14 mouse cellular contexts compared by ENCODE assay signal in genomic region chr2:64975546-64975945, GRCm38 (mm10). TPM values are rescaled to one million over a fixed set of nuclear protein-coding genes. Genes with fewer than 3 reads are reported as not detected.
DNase-seq lines count a peak whose midpoint lies in the region; ATAC-seq and TF ChIP-seq lines count a peak whose summit lies in the region.
"Had no signal": no experiment of that assay in that cellular context is flagged by ENCODE, and none has a peak within 500 bp of the region (broad histone marks: within the 10 kb centered on the region; RNA-seq: fewer than 3 reads in every experiment).

No protein-coding gene starts in this region.

- ATAC-seq in heart, embryonic 16.5 days (replicated peaks; ENCODE audit: extremely low read depth, insufficient read depth, low FRiP score): no peak
- ATAC-seq in lung, embryonic 14.5 days (ENCODE audit: insufficient read depth): no peak
- no peak for ATAC-seq in intestine, embryonic 16.5 days
- ATAC-seq in neural tube, embryonic 15.5 days (ENCODE audit: low FRiP score): no peak
- ATAC-seq: midbrain, embryonic 13.5 days had no signal

- DNase-seq in adrenal gland, postnatal 14 days: peak; percentile 32
- no peak for DNase-seq in adrenal gland, postnatal 4 days (ENCODE audit: low spot score in 2 of 2)
- no peak for DNase-seq in heart, adult 8-10 months (ENCODE audit: low spot score)
- no peak for DNase-seq in lung, embryonic 14.5 days
- DNase-seq in lung, postnatal 14 days: no peak
- DNase-seq: cerebellum, adult 2 months; gastrocnemius, postnatal 36 days; thymus, adult 18-20 months had no signal

- H3K27me3 ChIP-seq in heart, embryonic 16.5 days (ENCODE audit: control insufficient read depth, insufficient read depth, low read length): no peaks in the 10 kb centered on the region
- no peaks in the 10 kb centered on the region for H3K27me3 ChIP-seq in lung, embryonic 14.5 days (ENCODE audit: insufficient read depth, low read length)
- no peaks in the 10 kb centered on the region for H3K27me3 ChIP-seq in intestine, embryonic 16.5 days (replicated peaks; ENCODE audit: control insufficient read depth, insufficient read depth, low read length)
- no peaks in the 10 kb centered on the region for H3K27me3 ChIP-seq in neural tube, embryonic 15.5 days (replicated peaks)
- H3K27me3 ChIP-seq: embryonic facial prominence, embryonic 13.5 days; midbrain, embryonic 13.5 days had no signal

- H3K27ac ChIP-seq in heart, embryonic 16.5 days (ENCODE audit: low read length): peak overlapping the region; percentile 40
- 0 out of 2 replicates have a peak overlapping the region, but pooled peaks have one; percentile 52 for H3K27ac ChIP-seq in lung, embryonic 14.5 days (ENCODE audit: low read depth)
- no peak overlapping the region; the same call in 1 of the 2 replicates for H3K27ac ChIP-seq in intestine, embryonic 16.5 days (ENCODE audit: low read length)
- no peak overlapping the region for H3K27ac ChIP-seq in neural tube, embryonic 15.5 days (replicated peaks)
- H3K27ac ChIP-seq: embryonic facial prominence, embryonic 13.5 days; macrophage; midbrain, embryonic 13.5 days had no signal

- no peaks in the 10 kb centered on the region for H3K36me3 ChIP-seq in heart, embryonic 16.5 days (ENCODE audit: control insufficient read depth, insufficient read depth)
- H3K36me3 ChIP-seq in lung, embryonic 14.5 days (ENCODE audit: insufficient read depth): no peaks in the 10 kb centered on the region
- H3K36me3 ChIP-seq in intestine, embryonic 16.5 days (ENCODE audit: control insufficient read depth, insufficient read depth, low read length): no peaks in the 10 kb centered on the region
- no peaks in the 10 kb centered on the region for H3K36me3 ChIP-seq in neural tube, embryonic 15.5 days
- H3K36me3 ChIP-seq: embryonic facial prominence, embryonic 13.5 days; midbrain, embryonic 13.5 days had no signal

- H3K9ac ChIP-seq in heart, embryonic 16.5 days (ENCODE audit: low read length): no peak overlapping the region
- H3K9ac ChIP-seq in lung, embryonic 14.5 days: no peak overlapping the region
- no peak overlapping the region for H3K9ac ChIP-seq in intestine, embryonic 16.5 days (ENCODE audit: low read depth, low read length)
- H3K9ac ChIP-seq in neural tube, embryonic 15.5 days (replicated peaks): no peak overlapping the region
- H3K9ac ChIP-seq: embryonic facial prominence, embryonic 13.5 days; midbrain, embryonic 13.5 days had no signal

- 56% methylated on average over 5 of the region's 5 CpGs for WGBS in heart, embryonic 16.5 days
- 47% methylated on average over 5 of the region's 5 CpGs for WGBS in lung, embryonic 14.5 days
- 47% methylated on average over 5 of the region's 5 CpGs for WGBS in intestine, embryonic 16.5 days
- 62% methylated on average over 5 of the region's 5 CpGs for WGBS in neural tube, embryonic 15.5 days

- H3K9me3 ChIP-seq in heart, embryonic 16.5 days (replicated peaks; ENCODE audit: control insufficient read depth, low read length): no peaks in the 10 kb centered on the region
- no peaks in the 10 kb centered on the region for H3K9me3 ChIP-seq in lung, embryonic 14.5 days (ENCODE audit: low read depth, low read length)
- H3K9me3 ChIP-seq in intestine, embryonic 16.5 days (ENCODE audit: control insufficient read depth, low read length): no peaks in the 10 kb centered on the region
- H3K9me3 ChIP-seq in neural tube, embryonic 15.5 days (replicated peaks): no peaks in the 10 kb centered on the region
- H3K9me3 ChIP-seq: embryonic facial prominence, embryonic 13.5 days; midbrain, embryonic 13.5 days had no signal

- no peak for TF ChIP-seq CTCF in lung, embryonic 14.5 days (IDR thresholded peaks at IDR 0.05; ENCODE audit: low read depth)

- H3K4me3 ChIP-seq in heart, embryonic 16.5 days (ENCODE audit: low read length): no peak overlapping the region; the same call in 1 of the 2 replicates
- H3K4me3 ChIP-seq in lung, embryonic 14.5 days (ENCODE audit: low read depth, low read length): no peak overlapping the region
- no peak overlapping the region for H3K4me3 ChIP-seq in intestine, embryonic 16.5 days (ENCODE audit: low read length)
- H3K4me3 ChIP-seq in neural tube, embryonic 15.5 days (replicated peaks): no peak overlapping the region
- H3K4me3 ChIP-seq: embryonic facial prominence, embryonic 13.5 days; midbrain, embryonic 13.5 days had no signal

- peak overlapping the region; percentile 17; the same call in 1 of the 2 replicates for H3K4me2 ChIP-seq in heart, embryonic 16.5 days (ENCODE audit: low read depth, low read length)
- H3K4me2 ChIP-seq in lung, embryonic 14.5 days: 0 out of 2 replicates have a peak overlapping the region, but pooled peaks have one; percentile 20
- peak overlapping the region; percentile 22; the same call in 1 of the 2 replicates for H3K4me2 ChIP-seq in intestine, embryonic 16.5 days (ENCODE audit: low read depth, low read length)
- no peak overlapping the region for H3K4me2 ChIP-seq in neural tube, embryonic 15.5 days
- H3K4me2 ChIP-seq: embryonic facial prominence, embryonic 13.5 days; midbrain, embryonic 13.5 days had no signal

- H3K4me1 ChIP-seq in heart, embryonic 16.5 days (ENCODE audit: control insufficient read depth, insufficient read depth, low read length): peaks cover 25% of the 10 kb centered on the region
- H3K4me1 ChIP-seq in lung, embryonic 14.5 days (ENCODE audit: insufficient read depth): peaks cover 3% of the 10 kb centered on the region; the same call in 1 of the 2 replicates
- no peaks in the 10 kb centered on the region; the same call in 1 of the 2 replicates for H3K4me1 ChIP-seq in intestine, embryonic 16.5 days (ENCODE audit: control insufficient read depth, insufficient read depth, low read length)
- H3K4me1 ChIP-seq in neural tube, embryonic 15.5 days: peaks cover 3% of the 10 kb centered on the region; the same call in 1 of the 2 replicates

RNA-seq across cellular contexts. Expression of gene Grb14, which starts 49.2 kb away (rescaled TPM):
- 33.9 and 46.5 TPM in 2 replicates for total RNA-seq in adrenal gland, postnatal 14 days (2021)
- total RNA-seq in adrenal gland, postnatal 4 days (2021): 10 to 100 TPM; 26.5 to 27.2 TPM
- polyA plus RNA-seq in heart, embryonic 16.5 days (2015; fragmentation: Nextera tagmentation; extraction: Ambion mirVana): 121 and 135 TPM in 2 replicates
- total RNA-seq in heart, adult 8-10 months (2022): 100 to 1,000 TPM; 199 to 254 (median 223) TPM
- 32.5 and 35.4 TPM in 2 replicates for polyA plus RNA-seq in lung, embryonic 14.5 days (2014; fragmentation: Nextera tagmentation; extraction: Ambion mirVana)
- 12.6 and 14.7 TPM in 2 replicates for polyA plus RNA-seq in intestine, embryonic 16.5 days (2015; fragmentation: Nextera tagmentation; extraction: Ambion mirVana)
- 23.2 and 24.8 TPM in 2 replicates for polyA plus RNA-seq in neural tube, embryonic 15.5 days (2015; fragmentation: Nextera tagmentation; extraction: Ambion mirVana)
- polyA plus RNA-seq: macrophage had no signal

Comparison
In these comparisons a context has a peak if more than half of its experiments do, and no peak if none do; other contexts are left out.
1. H3K27ac ChIP-seq: peak in heart, embryonic 16.5 days (single experiment) and lung, embryonic 14.5 days (single experiment); none in intestine, embryonic 16.5 days (single experiment) and neural tube, embryonic 15.5 days (single experiment).